Mouse (Mus musculus) adrenal gland, postnatal 36 days (tissue): ENCODE data around the gene Sema3d. TPM values are rescaled to one million over a fixed set of nuclear protein-coding genes. Genes with fewer than 3 reads are reported as not detected.
A peak's percentile ranks its signal among the peaks of the same experiment; 100 is the strongest.

Experiments
- DNase-seq, 2 experiments: peaks; one replicate each; pipeline ENCODE4 v3.0.0; 2021; ENCODE audit warnings: mixed read lengths in 1 of 2
- long read RNA-seq, 2 experiments: library from polyadenylated mRNA; stranded (forward); transcript quantifications; one replicate each; pipeline ENCODE4 v2.0.0; 2021; ENCODE audit warnings: borderline sequencing depth in 2 of 2
- total RNA-seq, 2 experiments: library from RNA; stranded (reverse); gene quantifications; 2 replicates each; pipeline ENCODE4 v1.2.3; 2021

The Sema3d gene
- 1 to 10 TPM; 2.9 to 3.1 TPM for total RNA-seq
- long read RNA-seq, experiment 1: 0 reads
- long read RNA-seq, experiment 2: 0 reads

DNA sequence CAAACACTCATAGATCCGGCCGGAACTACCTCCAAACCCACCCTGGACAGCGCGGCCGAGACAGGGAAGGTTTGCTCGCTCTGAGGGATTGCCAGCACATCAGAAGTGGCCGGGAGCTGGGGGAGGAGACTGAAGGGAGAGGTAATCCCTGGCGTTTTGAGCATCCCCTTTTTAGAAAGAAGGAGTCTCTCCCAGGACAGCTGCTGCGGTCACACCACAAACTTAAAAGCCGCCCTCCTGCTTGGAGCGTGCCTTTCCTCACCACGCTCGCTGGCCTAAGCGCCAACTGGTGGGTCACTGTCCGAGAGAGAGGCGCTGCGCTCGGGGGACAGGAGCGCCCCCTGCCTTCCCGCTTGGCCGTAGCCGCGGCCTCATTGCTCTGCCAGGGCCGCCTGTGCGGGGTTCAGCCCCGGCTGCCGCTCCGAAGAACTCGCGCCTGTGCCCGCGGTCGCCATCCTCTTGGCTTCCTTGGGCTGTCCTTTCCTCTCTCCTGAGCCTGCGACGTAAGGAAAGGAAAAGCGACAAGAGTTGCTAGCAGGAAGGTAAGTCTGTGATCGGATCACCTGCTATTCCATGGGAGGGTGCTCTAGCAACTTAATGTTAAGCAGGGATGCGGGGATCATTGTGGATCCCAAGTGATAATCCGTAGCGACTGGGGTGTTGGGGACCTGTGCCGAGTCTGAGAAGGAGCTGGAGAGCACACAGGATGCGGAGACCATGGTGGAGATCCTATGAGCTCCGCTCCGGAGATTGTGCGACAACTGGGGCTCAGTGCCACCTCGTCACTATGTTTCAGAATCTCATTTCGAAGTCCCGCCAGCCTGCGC lies at the start of gene Sema3d:
Sema3d (plus strand) TSS at position 253 of the 827 bp plus-strand sequence.
- peak; percentile 77 to 82 for DNase-seq

DNA sequence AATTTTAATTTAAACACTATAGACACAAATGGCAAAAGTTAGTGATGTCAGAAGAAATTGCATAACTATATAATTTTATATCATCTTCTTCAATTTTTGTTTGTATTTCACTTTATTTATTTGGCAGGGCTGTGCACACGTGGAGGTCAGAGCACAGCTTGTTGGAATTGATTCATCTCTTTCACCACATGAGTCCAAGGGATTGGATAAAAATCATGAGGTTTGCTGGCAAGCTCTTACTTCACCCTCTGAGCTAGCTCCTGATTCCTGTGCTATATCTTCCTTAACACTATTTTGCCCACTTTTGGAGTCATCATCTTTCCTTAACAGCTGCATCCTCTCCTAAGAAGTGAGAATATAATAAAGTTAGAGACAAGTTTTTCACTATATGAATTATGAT lies 5.9 kb upstream of the Sema3d start:
- DNase-seq: no peak

GRCm38 (mm10) chr5:12378900-12379299 lies 4.3 kb upstream of the Sema3d start:
- no peak for DNase-seq

GRCm38 (mm10) chr5:12382010-12382409 lies 1.2 kb upstream of the Sema3d start:
- DNase-seq: no peak

DNA sequence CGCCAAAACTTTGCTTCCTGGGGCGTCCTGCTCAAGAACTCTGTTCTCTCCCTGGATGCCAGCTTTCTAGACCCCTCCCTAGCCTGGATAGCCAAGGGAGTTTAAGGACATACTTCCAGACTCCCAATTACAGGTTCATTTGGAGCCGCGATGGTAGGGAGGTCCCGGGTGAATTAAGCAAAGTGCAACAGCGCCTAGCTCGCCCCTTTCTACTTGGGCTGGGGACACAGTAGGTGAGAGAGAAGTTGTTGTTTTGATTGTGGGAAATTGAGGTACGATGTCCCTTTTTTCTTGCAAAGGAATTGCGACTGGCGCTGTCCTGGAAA lies 738 bp downstream of the Sema3d start:
- DNase-seq: no peak

DNA sequence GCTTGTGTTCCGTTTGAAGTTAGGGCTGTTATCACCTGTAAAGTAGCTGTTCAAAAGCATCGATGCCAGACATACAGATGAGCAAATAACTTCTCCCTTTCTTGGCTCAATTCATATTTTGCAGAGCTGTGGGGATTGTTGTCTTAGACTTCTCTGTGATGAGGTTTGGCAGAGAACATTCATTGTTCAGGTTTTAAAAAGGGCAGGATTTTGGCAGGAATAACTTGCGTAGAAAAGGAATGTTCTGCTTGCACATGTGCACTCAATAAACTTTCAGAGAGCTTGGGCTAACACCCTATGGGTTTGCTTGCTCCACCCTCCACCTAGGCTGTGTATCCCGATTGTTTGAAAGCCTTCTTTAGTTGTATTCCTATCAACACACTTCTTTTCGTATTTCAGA lies 9.5 kb downstream of the Sema3d start:
- no peak for DNase-seq

DNA sequence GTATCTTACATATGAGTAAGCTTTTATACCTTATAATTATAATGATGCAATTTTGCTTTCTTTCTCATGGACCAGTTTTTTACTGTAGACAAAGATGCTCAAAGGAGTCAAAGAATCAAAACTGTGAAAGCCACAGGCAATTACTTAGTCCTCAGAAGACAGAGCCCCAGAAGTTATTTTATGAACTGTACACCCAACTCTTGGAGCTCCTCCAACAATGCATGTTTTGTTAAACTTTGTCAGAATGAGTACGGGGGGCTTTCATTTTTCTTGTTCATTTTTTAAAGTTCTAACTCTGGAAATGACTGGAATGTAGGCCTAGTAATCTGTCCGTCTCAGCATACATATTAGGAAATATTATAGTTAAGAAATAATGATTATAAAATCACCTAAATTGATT lies 16.1 kb downstream of the Sema3d start:
- no peak for DNase-seq

DNA sequence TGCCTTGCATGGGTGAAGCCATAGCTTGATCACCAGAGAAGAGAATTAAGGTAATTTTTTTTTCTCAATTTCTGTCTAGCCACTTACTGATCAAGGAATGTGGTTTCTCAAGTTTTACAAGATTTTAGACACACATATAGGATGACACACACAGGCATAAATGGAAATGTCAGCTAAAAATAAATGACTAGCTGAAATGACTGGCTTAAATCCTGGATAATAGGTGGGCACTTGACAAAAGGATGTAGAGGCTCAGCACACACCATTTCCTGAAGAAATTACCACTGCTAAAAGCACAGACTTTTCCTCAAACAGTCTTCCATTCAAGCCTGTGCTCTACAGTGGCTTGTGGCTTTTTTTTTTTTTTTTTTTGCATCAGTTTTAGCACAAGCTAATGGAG lies 21.0 kb downstream of the Sema3d start:
- no peak for DNase-seq

DNA sequence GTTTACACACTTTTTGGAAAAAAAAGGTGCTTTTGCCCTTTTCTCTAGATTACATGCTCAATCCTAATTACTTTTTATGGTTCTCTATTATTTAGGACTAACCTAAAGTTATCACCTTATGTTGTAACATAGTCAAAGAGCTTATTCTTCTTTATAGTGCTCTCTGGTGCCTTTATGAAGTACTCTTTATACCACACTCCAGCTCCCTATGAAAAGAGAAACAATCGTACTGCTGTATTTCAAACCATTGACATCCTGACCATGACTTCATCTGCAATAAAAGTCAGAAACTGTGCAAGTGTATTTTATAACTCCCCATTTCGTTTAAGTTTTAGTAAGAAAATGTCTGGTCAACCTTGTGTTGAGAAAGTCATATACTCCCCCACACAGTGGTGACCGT lies 29.4 kb downstream of the Sema3d start:
- no peak for DNase-seq

DNA sequence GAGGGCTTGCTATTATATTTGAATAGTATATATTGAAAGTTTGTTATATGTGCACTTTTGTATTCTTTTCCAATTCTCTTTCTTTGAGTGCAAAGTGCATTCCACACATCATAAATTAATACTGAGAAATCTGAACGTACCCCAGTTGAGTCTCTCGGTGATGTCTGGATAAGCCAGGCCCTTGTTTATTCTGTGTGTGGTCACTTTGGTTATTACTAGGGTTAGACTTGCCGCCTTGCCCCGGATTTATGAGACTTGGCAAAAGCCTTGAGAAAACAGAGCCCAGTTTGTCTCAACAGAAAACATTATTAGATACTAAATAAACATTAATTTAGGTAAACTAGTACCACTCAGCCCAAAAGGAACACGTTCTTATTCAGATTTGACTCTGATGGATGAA lies 40.1 kb downstream of the Sema3d start:
- no peak for DNase-seq

DNA sequence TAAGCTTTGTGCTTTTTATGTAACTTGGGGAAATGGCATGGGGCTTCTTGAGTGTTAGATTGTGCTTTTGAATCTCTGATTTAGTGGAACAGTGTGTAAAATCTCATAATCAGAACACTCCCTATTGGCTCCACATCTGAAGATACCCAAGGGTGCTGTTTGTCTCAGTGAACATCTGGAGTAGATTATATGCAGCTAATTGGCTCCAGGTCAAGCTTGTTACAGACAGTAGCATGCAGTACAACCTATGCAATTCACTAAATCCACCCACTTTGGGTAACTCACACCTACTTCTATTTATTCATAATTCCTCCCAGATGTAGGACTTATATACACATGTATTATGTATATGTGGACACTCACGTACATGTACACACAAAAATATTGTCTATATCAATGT lies 58.6 kb downstream of the Sema3d start:
- DNase-seq: no peak

GRCm38 (mm10) chr5:12442176-12443105 lies 59.3 kb downstream of the Sema3d start:
- no peak for DNase-seq

DNA sequence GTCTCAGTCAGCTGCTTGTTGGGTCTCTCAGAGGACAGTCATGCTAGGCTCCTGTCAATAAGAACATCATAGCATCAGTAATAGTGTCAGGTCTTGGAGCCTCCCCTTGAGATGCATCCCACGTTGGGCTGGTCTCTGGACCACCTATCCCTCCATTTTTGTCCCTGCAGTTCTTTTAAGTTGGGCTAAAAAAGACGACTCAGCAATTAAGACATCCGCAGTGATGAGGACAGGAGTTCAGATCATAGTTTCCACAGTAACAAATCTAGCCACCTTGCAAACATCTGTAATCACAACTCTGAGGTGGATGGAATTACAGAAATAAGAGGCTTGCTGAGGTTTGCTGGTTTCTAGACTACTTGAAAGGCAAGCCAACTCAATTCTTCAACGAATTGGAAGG lies 67.9 kb downstream of the Sema3d start:
- DNase-seq: no peak

- peak in 1 of 2 experiments; percentile 3 for DNase-seq
These were observed 71.8 kb downstream of the Sema3d start for GRCm38 (mm10) chr5:12454946-12455345.

GRCm38 (mm10) chr5:12457509-12457908 lies 74.3 kb downstream of the Sema3d start:
- DNase-seq: no peak

- DNase-seq: no peak
These were observed 84.6 kb downstream of the Sema3d start for GRCm38 (mm10) chr5:12467568-12468336.

DNA sequence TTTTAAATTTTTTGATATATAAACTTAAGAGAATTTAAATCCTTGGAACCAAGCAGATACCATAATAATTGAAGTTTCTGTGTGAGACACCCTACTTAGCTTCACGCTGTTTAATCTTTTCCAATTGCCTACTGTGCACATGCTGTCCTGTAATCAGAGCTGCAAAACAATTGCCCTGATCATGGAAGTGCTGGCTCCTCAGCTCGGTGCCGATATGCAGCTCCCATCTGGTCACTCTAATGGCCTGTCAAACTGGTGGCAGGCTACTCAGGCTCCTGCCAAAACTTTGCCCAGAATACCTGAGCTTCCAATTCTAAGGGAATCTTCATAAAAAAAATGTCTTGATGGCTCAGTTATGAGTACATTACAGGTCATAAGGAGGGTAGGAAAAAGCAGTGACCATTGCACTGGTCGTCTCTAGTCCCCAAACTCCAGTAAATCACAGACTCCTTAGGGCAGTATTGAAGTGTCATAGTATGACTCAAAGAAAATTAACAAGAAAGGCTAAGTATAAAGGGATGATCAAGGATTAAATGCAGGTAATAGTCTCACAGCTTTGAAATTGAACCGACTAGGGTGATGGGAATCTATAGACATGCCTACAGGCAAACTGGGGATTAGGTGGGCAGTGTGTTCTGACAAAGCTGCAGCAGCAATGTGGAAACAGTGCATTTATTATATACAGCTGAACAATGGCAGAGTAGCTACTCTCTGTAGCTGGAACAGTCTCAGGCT lies 91.9 kb downstream of the Sema3d start:
- no peak for DNase-seq

- no peak for DNase-seq
These were observed 92.4 kb downstream of the Sema3d start for GRCm38 (mm10) chr5:12475639-12475916.

- no peak for DNase-seq
These were observed 104.7 kb downstream of the Sema3d start for GRCm38 (mm10) chr5:12487926-12488325.

- DNase-seq: no peak
These were observed 108.5 kb downstream of the Sema3d start for GRCm38 (mm10) chr5:12491704-12492103.

- no peak for DNase-seq
These were observed 115.2 kb downstream of the Sema3d start for GRCm38 (mm10) chr5:12498227-12498928.
